Mouse (Mus musculus) forebrain, embryonic 15.5 days (tissue): ENCODE results near the gene Slc24a3. TPM values are rescaled to one million over a fixed set of nuclear protein-coding genes. Genes with fewer than 3 reads are reported as not detected.

Source experiments
- ATAC-seq: fragments of 200-750 bp; cut with Nextera tagmentation; replicated peaks from 2 replicates; pipeline ENCODE4 v1.8.0; 2017; ENCODE audit warnings: mild to moderate bottlenecking, moderate TSS enrichment, moderate library complexity
- H3K27ac ChIP-seq: fragments of 300-500 bp; sonication (generic); replicated peaks from 2 replicates; pipeline ENCODE4 v1.5.1; 2015; ENCODE audit warnings: mild to moderate bottlenecking, inconsistent platforms
- H3K27me3 ChIP-seq: fragments of 300-500 bp; sonication (generic); 2 replicates; pipeline ENCODE4 v1.6.1; 2015; ENCODE audit warnings: inconsistent platforms
- H3K36me3 ChIP-seq: fragments of 300-500 bp; sonication (generic); 2 replicates; pipeline ENCODE4 v1.6.1; 2015; ENCODE audit warnings: mild to moderate bottlenecking, inconsistent platforms
- H3K4me1 ChIP-seq: fragments of 300-500 bp; sonication (generic); 2 replicates; pipeline ENCODE4 v1.6.1; 2015; ENCODE audit warnings: inconsistent platforms
- H3K4me2 ChIP-seq: fragments of 300-500 bp; sonication (generic); replicated peaks from 2 replicates; pipeline ENCODE4 v1.6.1; 2015; ENCODE audit warnings: mild to moderate bottlenecking, inconsistent platforms
- H3K4me3 ChIP-seq: fragments of 300-500 bp; sonication (generic); 2 replicates; pipeline ENCODE4 v1.5.1; 2015; ENCODE audit warnings: mild to moderate bottlenecking, inconsistent platforms
- H3K9ac ChIP-seq: fragments of 300-500 bp; sonication (generic); replicated peaks from 2 replicates; pipeline ENCODE4 v1.6.1; 2015; ENCODE audit warnings: mild to moderate bottlenecking, inconsistent platforms
- H3K9me3 ChIP-seq: fragments of 300-500 bp; sonication (generic); 2 replicates; pipeline ENCODE4 v1.6.1; 2016; ENCODE audit warnings: inconsistent platforms
- WGBS: fragments of 180-500 bp; shearing (Covaris S2); methylation state at CpG from one replicate; pipeline ENCODE4 v1.1.7; 2015; ENCODE audit warnings: mixed read lengths; 5-methylcytosine and 5-hydroxymethylcytosine counted together
- polyA plus RNA-seq: library from polyadenylated mRNA; unstranded; fragments of >200 nt; fragmentation: Nextera tagmentation; extraction: Ambion mirVana; gene quantifications from 2 replicates; pipeline ENCODE4 v1.2.1, GENCODE M21; 2015

The Slc24a3 gene
- polyA plus RNA-seq, 1 experiment from 2014 or later: 5.9 TPM

DNA sequence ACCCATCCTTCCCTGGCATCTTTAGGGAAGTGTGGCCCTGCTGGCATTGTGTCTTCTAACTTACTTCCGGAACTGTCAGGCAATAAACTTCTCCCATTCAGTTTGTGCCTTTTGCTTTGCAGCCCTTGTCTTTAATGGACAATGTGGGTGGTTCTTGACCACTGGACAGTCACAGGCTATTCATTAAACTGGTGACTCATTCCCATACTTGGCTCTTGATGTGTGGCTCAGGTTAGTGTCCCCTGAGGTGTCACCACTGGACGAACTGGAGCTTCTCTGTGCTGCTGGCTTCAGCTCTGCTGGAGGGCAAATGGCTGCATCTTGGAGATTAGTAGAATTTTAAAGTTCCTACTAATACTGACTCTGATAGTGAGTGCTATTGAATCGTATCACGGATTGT lies 518.5 kb downstream of the Slc24a3 start:
- no peaks in the 10 kb centered on the region for H3K36me3 ChIP-seq
- 89% methylated on average over 4 of the region's 4 CpGs for WGBS
- H3K9ac ChIP-seq: no peak overlapping the region
- no peak overlapping the region for H3K4me2 ChIP-seq
- H3K9me3 ChIP-seq: no peaks in the 10 kb centered on the region
- no peak overlapping the region for H3K27ac ChIP-seq
- H3K4me3 ChIP-seq: no peak overlapping the region
- ATAC-seq: no peak
- H3K27me3 ChIP-seq: no peaks in the 10 kb centered on the region
- H3K4me1 ChIP-seq: peaks cover 7% of the 10 kb centered on the region; the same call in 1 of the 2 replicates

GRCm38 (mm10) chr2:145691367-145692009 lies 523.9 kb downstream of the Slc24a3 start:
- Histone ChIP-seq H3K9ac (no peak overlapping the region), H3K4me2 (no peak overlapping the region), H3K9me3 (no peaks in the 10 kb centered on the region), H3K27ac (no peak overlapping the region), H3K4me3 (no peak overlapping the region), H3K36me3 (no peaks in the 10 kb centered on the region), H3K4me1 (no peaks in the 10 kb centered on the region), H3K27me3 (no peaks in the 10 kb centered on the region)
- ATAC-seq: no peak
- 81% methylated on average over 10 of the region's 10 CpGs for WGBS
